In the genomic region with DNA sequence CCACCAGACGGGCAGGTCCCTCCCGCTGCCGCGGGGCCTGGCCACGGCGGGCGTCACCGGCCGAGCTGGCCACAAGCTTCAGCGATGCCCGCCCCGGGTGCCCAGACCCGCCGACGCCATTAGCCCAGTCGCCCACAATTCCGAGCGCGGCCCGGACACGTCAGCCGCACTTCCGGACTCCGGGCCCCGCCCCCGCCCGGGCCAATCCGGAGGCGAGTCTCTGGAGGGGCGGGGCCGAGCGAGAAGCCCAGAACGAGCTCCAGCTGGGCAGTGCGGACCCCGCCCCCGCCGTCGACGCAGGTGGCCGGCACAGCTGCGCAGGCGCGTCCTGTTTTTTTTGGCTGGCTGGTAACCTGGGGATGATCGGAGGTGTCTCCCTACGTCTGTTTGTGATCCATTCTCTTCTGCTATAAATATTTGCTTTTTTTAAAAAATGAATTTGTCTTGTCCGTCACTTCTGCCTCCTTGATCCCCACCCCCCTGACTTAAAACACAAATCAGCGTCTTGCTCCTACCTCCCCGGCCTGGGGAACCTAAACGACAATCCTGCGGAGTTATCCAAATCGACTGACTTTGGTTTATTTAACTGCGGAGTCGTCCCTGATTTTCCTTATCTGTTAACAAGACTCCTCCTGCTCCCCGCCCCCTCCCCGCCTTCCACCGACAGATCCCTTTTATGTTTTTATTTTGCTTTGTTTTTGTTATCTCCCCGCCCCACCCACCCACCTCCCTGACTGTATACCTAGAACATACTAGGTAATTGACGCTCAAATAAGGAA, we compare ENCODE assay signal across 1 mouse cellular context.
TF ChIP-seq lines count a peak whose summit lies in the region.

Gene Mon2, minus strand, starts transcription at position 261 of the 779 bp plus-strand sequence.

TF ChIP-seq in MEL, 35 proteins besides CTCF, POLR2A, EP300 and RAD21 (continued from another document):
- TF ChIP-seq GATA1 (IDR thresholded peaks at IDR 0.05; ENCODE audit: low read depth, low read length) = no peak
- TF ChIP-seq HCFC1 (IDR thresholded peaks at IDR 0.05; ENCODE audit: low read depth, low read length) = peak; percentile 84
- no peak for TF ChIP-seq MYC (IDR thresholded peaks at IDR 0.05; ENCODE audit: low read depth, low read length)
- TF ChIP-seq ELF1 (IDR thresholded peaks at IDR 0.05; ENCODE audit: low read depth, low read length) = peak; percentile 96
- no peak for TF ChIP-seq POLR2AphosphoS5 (IDR thresholded peaks at IDR 0.05; ENCODE audit: borderline replicate concordance, low read depth, low read length)
- 0 out of 2 replicates have a peak, but pooled peaks have one; percentile 12 for TF ChIP-seq MAZ (IDR thresholded peaks at IDR 0.05; ENCODE audit: low read depth, low read length)
